In genomic region chrX:162868294-162868965, GRCm38 (mm10) we compare ENCODE assay signal across 16 mouse cellular contexts. TPM values are rescaled to one million over a fixed set of nuclear protein-coding genes. Genes with fewer than 3 reads are reported as not detected.
DNase-seq lines count a peak whose midpoint lies in the region; ATAC-seq lines count a peak whose summit lies in the region.
"Had no signal": no experiment of that assay in that cellular context is flagged by ENCODE, and none has a peak within 500 bp of the region (broad histone marks: within the 10 kb centered on the region; RNA-seq: fewer than 3 reads in every experiment).

No protein-coding gene starts in this region.

- peak; percentile 1 for DNase-seq in heart, adult 8-10 months (ENCODE audit: low spot score)
- no peak for DNase-seq in heart, postnatal 4 days
- DNase-seq in 3T3-L1 (ENCODE audit: low read depth, low spot score) (peak; percentile 72), NIH3T3 (ENCODE audit: low read depth) (peak; percentile 72)
- no peak for DNase-seq in c-Kit-positive CD71-positive TER-119-positive erythroid progenitor cells, embryonic 14.5 days (ENCODE audit: low spot score)
- DNase-seq in frontal cortex, postnatal 36 days (ENCODE audit: low spot score in 2 of 2), result no peak
- DNase-seq: cerebellum, adult 11 months; cerebellum, postnatal 14 days; kidney, adult 11 months; liver, embryonic 13.5 days; midbrain, embryonic 14.5 days; right cerebral cortex, adult 18-20 months; spleen, adult 18-20 months had no signal

- 0 out of 2 replicates have a peak, but pooled peaks have one; percentile 56 for ATAC-seq in common myeloid progenitor, adult 5-6 weeks (replicated peaks; ENCODE audit: low read depth, poor library complexity, severe bottlenecking)
- ATAC-seq: forebrain, embryonic 16.5 days; hindbrain, embryonic 16.5 days had no signal

RNA-seq across cellular contexts. Expression of gene Syap1, which starts 19.8 kb away (rescaled TPM):
- total RNA-seq in heart, adult 8-10 months (2022), result 10 to 100 TPM; 28.5 to 30.8 (median 29.4) TPM
- total RNA-seq in heart, postnatal 4 days (2021), result 10 to 100 TPM; 34.6 to 34.8 TPM
- total RNA-seq in common myeloid progenitor, adult 5-6 weeks (2017), result 39.1 and 46.0 TPM in 2 replicates

RNA-seq across cellular contexts. Expression of gene Ctps2, which starts 32.6 kb away (rescaled TPM):
- total RNA-seq in heart, adult 8-10 months (2022), result 10 to 100 TPM; 10.4 to 13.8 (median 12.2) TPM
- 10 to 100 TPM; 32.6 to 35.6 TPM for total RNA-seq in heart, postnatal 4 days (2021)
- 57.1 and 163 TPM in 2 replicates for total RNA-seq in common myeloid progenitor, adult 5-6 weeks (2017)

RNA-seq across cellular contexts. Expression of gene Txlng, which starts 39.2 kb away (rescaled TPM):
- 1 to 10 TPM; 6.7 to 8.6 (median 8.3) TPM for total RNA-seq in heart, adult 8-10 months (2022)
- total RNA-seq in heart, postnatal 4 days (2021), result 1 to 10 TPM; 9.0 TPM
- total RNA-seq in common myeloid progenitor, adult 5-6 weeks (2017), result 54.9 and 63.1 TPM in 2 replicates

Comparison
In these comparisons a context has a peak if more than half of its experiments do, and no peak if none do; other contexts are left out.
1. DNase-seq: peak in heart, adult 8-10 months (single experiment), 3T3-L1 (single experiment) and NIH3T3 (single experiment); none in heart, postnatal 4 days (single experiment), c-Kit-positive CD71-positive TER-119-positive erythroid progenitor cells, embryonic 14.5 days (single experiment) and frontal cortex, postnatal 36 days (0 of 2).